Mouse (Mus musculus): Measurements from ENCODE around the gene Rpl9-ps1. TPM values are rescaled to one million over a fixed set of nuclear protein-coding genes. Genes with fewer than 3 reads are reported as not detected.

The Rpl9-ps1 gene
- not detected for polyA plus RNA-seq (2012; fragmentation: generic; extraction: Trizol)
- long read RNA-seq, experiment 1: 0 reads
- long read RNA-seq, experiment 2: 0 reads

DNA sequence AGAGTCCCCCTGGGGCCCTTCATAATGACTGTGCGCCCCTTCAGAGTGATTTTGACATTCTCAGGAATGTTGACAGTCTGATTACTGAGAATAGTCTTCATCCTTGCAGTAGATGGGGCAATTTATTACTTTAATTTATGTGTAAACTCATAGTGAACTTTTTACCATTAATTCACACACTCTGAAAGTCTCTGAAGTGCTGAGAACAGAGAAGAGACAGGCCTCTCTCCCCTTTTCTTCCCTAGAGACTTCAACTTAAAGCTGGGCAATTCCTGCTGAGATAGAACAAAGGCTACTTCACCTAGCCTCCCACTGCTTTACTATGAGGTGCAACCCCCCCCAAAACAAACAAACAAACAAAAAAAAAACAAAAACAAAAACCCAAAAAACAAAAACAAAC is at the start of gene Rpl9-ps1:
Rpl9-ps1 (minus strand) TSS at position 101 of the 400 bp plus-strand sequence.
- TF ChIP-seq MYOG (IDR thresholded peaks at IDR 0.05; ENCODE audit: control insufficient read depth, extremely low read depth, insufficient read length) (no peak), USF1 (IDR thresholded peaks at IDR 0.05; ENCODE audit: low read depth) (no peak), MYOD1 (IDR thresholded peaks at IDR 0.05; ENCODE audit: control insufficient read depth, insufficient read length, low read depth) (no peak), CEBPB (IDR thresholded peaks at IDR 0.05; ENCODE audit: low read depth) (no peak), FOSL1 (IDR thresholded peaks at IDR 0.05; ENCODE audit: insufficient read depth, low read length, poor library complexity, severe bottlenecking) (no peak), CTCF (IDR thresholded peaks at IDR 0.05; ENCODE audit: control insufficient read depth, insufficient read depth, insufficient read length) (no peak), MAX (IDR thresholded peaks at IDR 0.05) (no peak)
- no peaks in the 10 kb centered on the region for H3K36me3 ChIP-seq (ENCODE audit: control insufficient read depth, insufficient read depth)
- H3K4me3 ChIP-seq (ENCODE audit: insufficient read depth, poor library complexity, severe bottlenecking): no peak within 1 kb of the TSS
- H3K79me2 ChIP-seq (ENCODE audit: control insufficient read depth, insufficient read depth): no peaks in the 10 kb centered on the region
- peaks cover 3% of the 10 kb centered on the region for H3K27me3 ChIP-seq (ENCODE audit: control insufficient read depth, insufficient read depth, insufficient read length)
- no peak within 1 kb of the TSS for H3ac ChIP-seq (ENCODE audit: control insufficient read depth, insufficient read length, low read depth)
- no peaks in the 10 kb centered on the region for H3K79me3 ChIP-seq (ENCODE audit: low read depth)

DNA sequence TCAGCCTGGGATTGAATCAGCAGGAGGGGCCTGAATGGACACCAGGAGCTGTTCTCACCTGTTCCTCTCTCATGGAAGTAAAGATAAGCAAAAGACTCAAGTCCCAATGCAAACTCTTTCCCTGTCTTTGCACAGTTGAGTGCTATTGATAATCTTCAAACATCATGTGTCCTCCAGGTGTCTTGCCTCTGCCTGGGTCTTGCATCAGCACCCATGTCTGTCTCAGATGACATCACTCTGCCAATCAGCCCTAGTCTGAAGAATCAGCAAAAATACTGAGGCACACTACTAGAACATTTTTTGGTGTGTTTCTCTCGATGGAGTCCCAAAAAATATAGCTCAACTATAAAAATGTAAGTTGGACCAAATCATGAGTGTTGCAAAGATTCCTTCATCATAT is 46.6 kb upstream of the Rpl9-ps1 start:
- Histone ChIP-seq H3K27me3 (ENCODE audit: control insufficient read depth, insufficient read depth, insufficient read length) (no peaks in the 10 kb centered on the region), H3ac (ENCODE audit: control insufficient read depth, insufficient read length, low read depth) (no peak overlapping the region), H3K79me3 (ENCODE audit: low read depth) (no peaks in the 10 kb centered on the region), H3K36me3 (ENCODE audit: control insufficient read depth, insufficient read depth) (no peaks in the 10 kb centered on the region), H3K79me2 (ENCODE audit: control insufficient read depth, insufficient read depth) (no peaks in the 10 kb centered on the region), H3K4me3 (ENCODE audit: insufficient read depth, poor library complexity, severe bottlenecking) (no peak overlapping the region)
- TF ChIP-seq USF1 (IDR thresholded peaks at IDR 0.05; ENCODE audit: low read depth): no peak
- no peak for TF ChIP-seq FOSL1 (IDR thresholded peaks at IDR 0.05; ENCODE audit: insufficient read depth, low read length, poor library complexity, severe bottlenecking)
- TF ChIP-seq MAX (IDR thresholded peaks at IDR 0.05): no peak
- TF ChIP-seq CEBPB (IDR thresholded peaks at IDR 0.05; ENCODE audit: low read depth): no peak
- no peak for TF ChIP-seq CTCF (IDR thresholded peaks at IDR 0.05; ENCODE audit: control insufficient read depth, insufficient read depth, insufficient read length)
- TF ChIP-seq MYOG (IDR thresholded peaks at IDR 0.05; ENCODE audit: control insufficient read depth, extremely low read depth, insufficient read length): no peak
- TF ChIP-seq MYOD1 (IDR thresholded peaks at IDR 0.05; ENCODE audit: control insufficient read depth, insufficient read length, low read depth): no peak

- Histone ChIP-seq H3K36me3 (ENCODE audit: control insufficient read depth, insufficient read depth) (no peaks in the 10 kb centered on the region), H3ac (ENCODE audit: control insufficient read depth, insufficient read length, low read depth) (no peak overlapping the region)
Measured at GRCm38 (mm10) chr11:83689918-83690317, 44.5 kb upstream of the Rpl9-ps1 start.

DNA sequence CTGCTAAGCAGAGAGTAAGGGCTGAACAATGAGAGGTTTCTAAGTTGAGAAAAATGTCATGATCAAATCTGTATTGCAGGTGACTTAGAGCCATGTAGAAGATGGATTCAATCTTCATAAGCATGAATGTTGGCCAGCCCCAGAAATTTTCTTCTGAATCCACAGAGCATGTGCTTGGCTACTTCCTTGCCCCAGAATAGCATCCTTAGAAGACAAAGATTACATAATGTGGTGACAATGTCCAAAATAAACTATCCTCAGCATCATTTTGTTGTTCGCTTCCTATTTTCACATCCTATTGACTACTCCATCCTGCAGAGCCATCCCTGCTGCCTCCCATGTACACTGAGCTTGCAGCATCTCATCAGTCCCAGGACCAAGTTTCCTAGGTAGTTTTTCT is 30.2 kb upstream of the Rpl9-ps1 start:
- Histone ChIP-seq H3ac (ENCODE audit: control insufficient read depth, insufficient read length, low read depth) (no peak overlapping the region), H3K27me3 (ENCODE audit: control insufficient read depth, insufficient read depth, insufficient read length) (no peaks in the 10 kb centered on the region), H3K4me3 (ENCODE audit: insufficient read depth, poor library complexity, severe bottlenecking) (no peak overlapping the region), H3K79me2 (ENCODE audit: control insufficient read depth, insufficient read depth) (no peaks in the 10 kb centered on the region), H3K36me3 (ENCODE audit: control insufficient read depth, insufficient read depth) (no peaks in the 10 kb centered on the region), H3K79me3 (ENCODE audit: low read depth) (no peaks in the 10 kb centered on the region)
- TF ChIP-seq MAX (IDR thresholded peaks at IDR 0.05) (no peak), FOSL1 (IDR thresholded peaks at IDR 0.05; ENCODE audit: insufficient read depth, low read length, poor library complexity, severe bottlenecking) (no peak), CEBPB (IDR thresholded peaks at IDR 0.05; ENCODE audit: low read depth) (no peak), CTCF (IDR thresholded peaks at IDR 0.05; ENCODE audit: control insufficient read depth, insufficient read depth, insufficient read length) (no peak), MYOG (IDR thresholded peaks at IDR 0.05; ENCODE audit: control insufficient read depth, extremely low read depth, insufficient read length) (no peak)

More at GRCm38 (mm10) chr11:83689918-83690317, 44.5 kb upstream of the Rpl9-ps1 start:
- TF ChIP-seq USF1 (IDR thresholded peaks at IDR 0.05; ENCODE audit: low read depth) (peak; percentile 76), MYOG (IDR thresholded peaks at IDR 0.05; ENCODE audit: control insufficient read depth, extremely low read depth, insufficient read length) (no peak)
- Histone ChIP-seq H3K4me3 (ENCODE audit: insufficient read depth, poor library complexity, severe bottlenecking) (no peak overlapping the region), H3K27me3 (ENCODE audit: control insufficient read depth, insufficient read depth, insufficient read length) (no peaks in the 10 kb centered on the region), H3K79me2 (ENCODE audit: control insufficient read depth, insufficient read depth) (no peaks in the 10 kb centered on the region), H3K79me3 (ENCODE audit: low read depth) (no peaks in the 10 kb centered on the region)

DNA sequence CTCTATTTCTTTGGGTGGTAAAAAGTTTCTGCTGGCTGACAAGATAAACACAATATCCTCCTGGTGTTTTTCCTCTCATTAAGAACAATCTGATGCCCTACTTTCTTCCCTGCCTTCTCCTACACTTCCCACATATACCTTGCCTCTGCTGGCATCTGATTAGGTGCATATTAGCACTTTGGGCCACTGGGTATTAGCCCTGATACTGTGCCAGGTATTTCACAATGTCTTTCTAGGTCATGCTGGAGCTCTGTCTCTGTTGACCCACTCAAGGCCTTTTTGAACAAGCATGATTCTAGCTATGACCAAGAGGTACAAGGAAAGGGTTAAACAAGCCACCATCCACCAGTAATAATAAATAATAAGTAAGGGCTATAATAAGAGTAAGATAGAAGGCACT is 26.3 kb upstream of the Rpl9-ps1 start:
- H3K36me3 ChIP-seq (ENCODE audit: control insufficient read depth, insufficient read depth): no peaks in the 10 kb centered on the region
- H3K27me3 ChIP-seq (ENCODE audit: control insufficient read depth, insufficient read depth, insufficient read length): no peaks in the 10 kb centered on the region
- no peak for TF ChIP-seq MAX (IDR thresholded peaks at IDR 0.05)
- TF ChIP-seq CTCF (IDR thresholded peaks at IDR 0.05; ENCODE audit: control insufficient read depth, insufficient read depth, insufficient read length): no peak
- TF ChIP-seq USF1 (IDR thresholded peaks at IDR 0.05; ENCODE audit: low read depth): no peak
- peak; percentile 24 for TF ChIP-seq CEBPB (IDR thresholded peaks at IDR 0.05; ENCODE audit: low read depth)
- H3K4me3 ChIP-seq (ENCODE audit: insufficient read depth, poor library complexity, severe bottlenecking): no peak overlapping the region
- H3K79me2 ChIP-seq (ENCODE audit: control insufficient read depth, insufficient read depth): no peaks in the 10 kb centered on the region
- no peak overlapping the region for H3ac ChIP-seq (ENCODE audit: control insufficient read depth, insufficient read length, low read depth)
- no peaks in the 10 kb centered on the region for H3K79me3 ChIP-seq (ENCODE audit: low read depth)

GRCm38 (mm10) chr11:83663532-83663931 is 18.1 kb upstream of the Rpl9-ps1 start:
- Histone ChIP-seq H3K79me3 (ENCODE audit: low read depth) (no peaks in the 10 kb centered on the region), H3K4me3 (ENCODE audit: insufficient read depth, poor library complexity, severe bottlenecking) (no peak overlapping the region), H3ac (ENCODE audit: control insufficient read depth, insufficient read length, low read depth) (no peak overlapping the region), H3K36me3 (ENCODE audit: control insufficient read depth, insufficient read depth) (no peaks in the 10 kb centered on the region), H3K79me2 (ENCODE audit: control insufficient read depth, insufficient read depth) (no peaks in the 10 kb centered on the region), H3K27me3 (ENCODE audit: control insufficient read depth, insufficient read depth, insufficient read length) (peaks cover 11% of the 10 kb centered on the region)
- TF ChIP-seq MYOG (IDR thresholded peaks at IDR 0.05; ENCODE audit: control insufficient read depth, extremely low read depth, insufficient read length): no peak
- no peak for TF ChIP-seq CEBPB (IDR thresholded peaks at IDR 0.05; ENCODE audit: low read depth)
- TF ChIP-seq FOSL1 (IDR thresholded peaks at IDR 0.05; ENCODE audit: insufficient read depth, low read length, poor library complexity, severe bottlenecking): no peak
- no peak for TF ChIP-seq CTCF (IDR thresholded peaks at IDR 0.05; ENCODE audit: control insufficient read depth, insufficient read depth, insufficient read length)
- no peak for TF ChIP-seq USF1 (IDR thresholded peaks at IDR 0.05; ENCODE audit: low read depth)
- no peak for TF ChIP-seq MAX (IDR thresholded peaks at IDR 0.05)
- TF ChIP-seq MYOD1 (IDR thresholded peaks at IDR 0.05; ENCODE audit: control insufficient read depth, insufficient read length, low read depth): no peak

All from C2C12 (cell line).